Mouse (Mus musculus) cerebellum, adult 8-10 months (tissue): ENCODE data around the gene Igfbp3.
A peak's percentile ranks its signal among the peaks of the same experiment; 100 is the strongest.
"Not testable (repeated sequence)": the region's sequence is repeated elsewhere in the genome, so short reads cannot be mapped to it uniquely, and the experiment has no call there.

Experiments
- DNase-seq: peaks from one replicate; pipeline ENCODE4 v3.0.0; 2022

Gene Igfbp3

DNA sequence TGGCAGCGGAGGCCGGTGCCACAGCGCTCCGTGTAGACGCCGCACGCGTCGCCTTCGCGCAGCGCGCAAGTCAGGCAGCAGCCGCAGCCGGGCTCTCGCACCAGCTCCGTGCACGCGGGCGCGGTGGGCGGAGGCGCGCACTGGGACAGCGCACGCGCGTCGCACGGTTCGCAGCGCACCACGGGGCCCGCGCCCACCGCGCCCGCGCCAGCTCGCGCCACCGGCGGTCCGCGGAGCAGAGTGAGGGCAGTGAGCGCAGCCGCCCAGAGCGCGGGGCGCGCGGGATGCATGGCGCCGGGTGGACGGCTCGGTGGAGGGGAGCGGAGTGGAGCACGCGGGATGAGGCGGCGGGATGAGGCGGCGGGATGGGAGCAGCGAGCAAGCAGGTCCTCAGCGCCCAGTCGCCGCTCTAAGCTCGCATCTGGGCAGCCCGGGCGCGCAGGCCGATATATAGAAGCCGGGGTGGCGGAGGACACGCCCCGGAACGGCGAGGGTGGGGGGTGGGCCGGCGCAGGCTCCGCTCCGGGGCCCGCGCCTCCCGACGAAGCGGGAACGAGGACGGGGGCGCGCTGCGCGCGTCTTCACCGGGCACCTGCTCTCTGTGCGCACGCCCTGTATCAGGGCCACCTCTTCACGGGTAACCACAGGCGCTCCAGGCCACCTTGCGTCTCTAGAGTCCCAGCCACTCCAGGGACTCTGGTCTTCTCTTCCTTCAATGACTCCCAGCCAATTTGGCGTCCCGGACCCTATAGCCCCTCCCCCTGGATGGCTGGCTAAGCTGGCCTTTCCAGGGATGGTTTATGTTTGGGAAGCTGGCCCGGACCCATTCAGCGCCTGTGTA is at the start of gene Igfbp3:
Gene Igfbp3 (minus strand): TSS at position 423 of the 841 bp plus-strand sequence.
- DNase-seq, result peak; percentile 27

DNA sequence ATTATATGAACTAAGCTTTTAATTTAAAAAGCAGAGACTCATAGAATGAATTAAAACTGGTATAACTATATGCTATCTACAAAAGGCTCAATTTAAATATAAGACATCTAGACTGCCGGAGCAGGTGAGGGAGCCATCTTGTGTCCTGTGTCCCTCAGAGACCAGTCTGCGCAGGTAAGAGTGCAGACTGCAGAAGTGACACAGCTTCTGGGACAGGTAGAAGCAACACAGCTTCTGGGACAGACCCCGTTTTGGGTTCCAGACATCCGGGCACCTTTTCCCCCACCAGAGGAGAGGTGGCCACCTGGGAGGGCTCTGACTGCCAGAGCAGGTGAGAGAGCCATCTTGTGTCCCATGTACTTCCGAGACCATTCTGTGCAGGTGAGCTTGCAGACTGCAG is 37.1 kb upstream of the Igfbp3 start:
- no peak for DNase-seq

DNA sequence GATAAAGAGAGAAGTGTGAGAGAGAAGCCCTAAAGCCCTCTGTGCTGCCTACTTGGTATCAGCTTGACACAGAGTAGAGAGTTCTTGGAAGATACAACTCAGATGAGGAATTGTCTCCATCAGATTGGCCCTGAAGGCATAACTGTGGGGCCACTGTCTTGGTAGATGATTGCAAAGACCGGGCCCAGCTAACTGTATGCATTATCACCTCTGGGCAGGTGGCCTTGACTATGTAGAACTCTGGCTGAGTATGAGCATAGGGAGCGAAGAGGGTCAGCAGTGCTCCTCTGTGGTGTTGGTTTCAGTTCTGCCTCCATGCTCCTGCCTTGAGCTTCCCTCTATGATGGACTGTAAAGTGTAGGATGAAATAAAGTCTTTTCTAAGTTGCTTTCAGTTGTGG is 36.7 kb upstream of the Igfbp3 start:
- DNase-seq, result no peak

DNA sequence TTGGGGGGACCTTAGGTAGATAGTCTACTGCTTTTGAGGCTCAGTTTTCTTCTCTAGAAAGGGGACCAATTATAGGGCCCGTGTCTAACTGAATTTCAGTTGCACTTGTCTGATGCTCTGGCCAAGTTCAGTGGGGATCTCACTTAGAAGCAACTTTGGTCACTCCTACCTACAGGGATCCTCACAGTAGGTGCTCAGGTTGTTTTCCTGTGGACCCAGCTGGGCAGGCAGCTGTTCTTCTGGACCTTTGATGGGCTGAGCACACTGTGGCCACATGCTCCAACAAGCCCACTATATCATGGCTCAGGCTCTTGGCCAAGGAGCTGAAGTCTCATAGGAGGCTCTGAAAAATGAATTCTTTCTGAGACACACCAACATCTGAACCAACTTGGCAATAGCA is 31.1 kb upstream of the Igfbp3 start:
- DNase-seq, result no peak

DNA sequence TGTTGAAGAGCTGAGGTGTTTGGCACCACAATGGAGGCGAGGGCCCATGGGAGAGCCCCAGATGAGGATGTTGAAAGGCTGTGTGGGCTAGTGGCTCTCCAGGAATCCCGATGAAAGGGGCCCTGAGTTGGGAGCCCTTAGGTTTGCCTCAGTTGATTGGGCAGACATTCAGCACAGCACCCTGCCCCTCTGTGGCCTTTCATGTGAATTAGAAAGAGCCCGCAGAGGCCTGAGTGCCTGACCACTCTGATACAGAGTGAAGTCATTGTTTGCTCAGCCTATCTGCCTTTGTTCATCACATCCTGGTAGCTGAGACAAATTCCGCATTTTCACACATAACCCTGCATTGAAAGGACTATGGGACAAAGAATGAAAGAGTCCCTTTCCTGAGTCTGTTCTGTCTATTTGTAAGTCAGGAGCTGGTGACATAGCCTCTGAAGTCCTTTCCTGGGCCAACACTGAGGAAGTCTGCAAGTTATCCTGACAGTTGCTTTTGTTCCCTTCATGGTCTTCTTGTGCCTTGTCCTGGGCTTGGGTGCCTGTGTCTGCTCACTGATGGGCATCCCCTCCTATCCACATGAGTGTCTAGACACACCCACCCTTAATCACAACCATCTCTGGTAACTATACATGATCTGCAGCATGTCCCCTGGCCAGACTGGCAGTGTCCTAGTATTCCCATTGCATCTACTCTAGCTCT is 25.5 kb upstream of the Igfbp3 start:
- no peak for DNase-seq

DNA sequence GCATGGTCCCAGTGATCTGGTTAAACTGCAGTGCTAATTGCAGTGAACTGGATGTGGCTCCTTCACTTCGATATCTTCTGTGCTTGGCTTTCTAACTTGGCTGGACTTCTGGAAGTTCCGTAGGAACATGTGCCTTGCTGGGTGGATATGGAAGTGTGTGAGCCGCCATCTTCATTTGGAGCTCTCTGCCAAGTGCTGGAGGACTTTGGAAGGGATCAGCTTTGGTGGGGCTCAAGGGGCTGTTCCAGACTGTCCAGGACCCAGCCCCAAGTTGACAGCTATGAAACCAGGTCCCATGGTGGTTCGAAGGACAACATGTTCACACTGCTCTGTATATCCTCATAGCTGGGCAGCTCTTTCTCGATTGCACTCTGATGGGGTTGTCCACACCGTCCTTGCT is 24.8 kb upstream of the Igfbp3 start:
- no peak for DNase-seq

DNA sequence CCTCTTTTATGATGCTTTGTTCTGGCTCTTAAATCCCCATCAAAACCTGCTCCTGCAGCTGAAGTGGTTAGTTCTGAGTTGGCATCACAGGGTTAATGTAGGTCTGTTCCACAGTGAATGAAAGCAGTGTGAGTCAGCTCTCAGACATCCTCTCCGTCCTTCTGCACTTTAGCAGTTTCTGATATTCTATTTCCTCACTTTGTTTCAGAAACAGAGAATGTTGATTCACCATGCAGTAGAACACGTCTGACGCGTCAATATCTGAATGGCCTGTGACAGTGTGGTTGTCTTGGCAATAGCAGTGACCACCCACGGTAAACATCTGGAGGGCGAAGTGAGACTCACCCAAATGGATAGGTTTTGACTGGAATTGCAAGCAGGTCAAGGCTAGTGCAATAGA is 24.0 kb upstream of the Igfbp3 start:
- no peak for DNase-seq

DNA sequence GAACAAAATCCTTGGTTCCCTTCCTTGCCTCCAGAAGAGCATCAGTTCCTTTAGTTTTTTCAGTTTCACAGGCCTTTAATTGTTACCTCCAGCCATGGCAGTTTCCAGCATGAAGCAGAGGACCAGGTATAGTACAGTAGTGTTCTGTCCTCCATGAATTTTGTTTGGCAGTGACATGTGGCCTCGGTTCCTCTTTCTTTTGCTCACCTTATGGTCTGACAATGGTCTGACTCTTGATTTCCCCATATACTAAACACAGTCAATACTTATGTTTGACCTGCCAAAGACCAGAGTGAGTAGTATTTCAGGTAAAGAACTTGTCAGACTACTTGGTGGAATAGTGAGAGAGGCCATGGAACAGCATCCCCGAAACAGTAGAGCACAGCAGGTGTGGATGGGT is 23.0 kb upstream of the Igfbp3 start:
- no peak for DNase-seq

DNA sequence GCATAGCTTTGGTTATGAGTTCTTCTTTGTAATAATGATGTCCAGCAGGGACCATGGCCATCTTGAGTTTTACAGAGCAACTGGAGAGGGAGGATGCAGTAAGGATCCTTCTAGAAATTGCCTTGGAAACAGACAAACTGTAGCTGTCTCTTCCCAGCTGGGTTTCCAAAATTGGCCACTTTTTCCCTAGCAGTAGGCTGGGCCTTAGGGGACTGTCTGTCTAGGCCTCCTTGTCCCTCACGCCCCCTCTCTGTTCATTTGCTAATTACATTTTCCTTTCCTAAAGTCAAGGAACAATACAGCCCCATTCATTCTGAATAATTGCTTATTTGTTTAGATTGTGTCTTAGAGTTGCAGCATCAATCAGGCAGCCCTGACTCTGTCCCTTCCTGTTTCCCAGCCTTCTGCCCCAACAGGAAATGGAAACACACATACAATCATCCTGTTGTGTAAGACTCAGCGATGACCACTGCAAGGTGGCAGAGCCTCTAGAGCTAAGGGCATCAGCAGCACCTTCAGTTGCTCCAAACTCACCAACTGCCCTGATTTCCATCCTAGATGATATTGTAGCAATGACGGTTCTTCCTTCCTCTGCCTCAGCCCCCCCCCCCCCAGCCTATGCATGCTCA is 21.4 kb upstream of the Igfbp3 start:
- no peak for DNase-seq

DNA sequence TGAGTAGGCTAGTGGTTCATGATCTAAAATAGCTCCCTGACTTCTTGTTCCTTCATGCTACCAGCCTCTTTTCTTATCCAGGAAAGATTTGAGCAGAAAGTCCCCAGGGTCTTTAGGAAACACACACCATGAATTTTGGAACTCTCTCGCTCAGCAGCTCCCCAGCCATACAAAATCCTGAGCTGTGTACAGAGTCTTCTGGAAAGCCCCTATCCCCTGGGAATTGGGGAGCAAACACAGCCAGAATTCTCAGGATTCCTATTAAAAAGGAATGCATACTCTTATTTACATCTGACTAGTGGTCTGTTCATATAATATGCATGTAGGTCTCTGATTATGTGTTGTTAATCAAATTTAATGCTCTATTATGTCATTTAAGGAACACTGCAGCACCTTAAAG is 20.7 kb upstream of the Igfbp3 start:
- no peak for DNase-seq

DNA sequence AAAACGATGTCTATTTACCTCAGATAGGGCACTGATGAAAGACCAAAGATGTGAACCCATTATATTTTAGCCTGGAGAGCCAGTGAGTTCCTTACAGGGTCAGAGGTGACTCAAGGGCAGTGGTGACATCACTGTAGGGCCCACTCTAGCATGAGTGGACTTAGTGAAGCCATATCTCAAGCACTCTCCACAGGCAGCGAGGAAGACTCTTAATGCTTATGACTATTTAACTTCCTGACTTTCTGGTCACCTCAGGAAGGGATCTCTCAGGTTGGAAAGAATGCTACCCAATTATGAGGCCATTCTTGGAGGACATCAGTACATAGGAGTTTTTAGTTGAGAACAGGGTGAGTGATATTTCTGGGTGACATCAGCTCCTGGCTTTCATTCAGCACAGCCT is 19.6 kb upstream of the Igfbp3 start:
- DNase-seq, result no peak

DNA sequence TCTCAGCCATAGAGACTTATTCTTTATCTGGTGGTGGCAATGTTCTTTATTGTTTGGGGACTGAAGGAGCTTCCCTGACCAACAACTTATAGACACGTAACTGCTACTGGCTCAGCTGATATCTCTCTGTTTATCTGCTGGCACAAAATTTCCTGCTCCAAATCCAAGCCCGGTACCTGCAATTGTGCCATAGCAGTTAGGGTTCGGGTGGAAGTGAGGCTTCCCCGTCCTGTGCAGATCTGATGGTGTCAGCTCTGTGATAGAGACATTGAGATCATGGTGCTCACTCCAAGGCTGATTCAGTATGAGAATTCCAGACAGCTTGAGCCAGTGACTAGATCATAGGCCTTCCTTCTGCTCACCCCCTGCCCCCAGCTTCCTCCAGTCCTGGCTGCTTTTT is 18.2 kb upstream of the Igfbp3 start:
- no peak for DNase-seq

DNA sequence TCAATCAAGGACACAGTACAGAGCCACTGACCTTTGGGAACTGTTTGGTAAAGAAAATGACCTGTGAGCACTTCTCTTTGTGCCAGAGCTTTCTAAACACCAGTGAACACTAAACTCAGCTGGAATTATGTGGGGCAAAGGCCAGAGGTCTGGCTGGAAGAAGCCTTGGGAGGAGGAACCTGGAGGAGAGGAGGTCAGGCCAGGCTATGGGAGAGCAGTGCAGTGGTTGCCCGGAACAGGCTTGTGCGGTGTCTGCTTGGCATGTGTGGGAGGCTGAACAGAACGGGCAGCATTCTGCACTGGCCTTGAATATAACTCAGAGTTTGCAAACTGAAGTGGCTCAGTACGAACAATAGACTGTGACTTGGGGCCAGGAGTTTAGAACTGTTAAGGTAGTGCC is 16.3 kb upstream of the Igfbp3 start:
- no peak for DNase-seq

DNA sequence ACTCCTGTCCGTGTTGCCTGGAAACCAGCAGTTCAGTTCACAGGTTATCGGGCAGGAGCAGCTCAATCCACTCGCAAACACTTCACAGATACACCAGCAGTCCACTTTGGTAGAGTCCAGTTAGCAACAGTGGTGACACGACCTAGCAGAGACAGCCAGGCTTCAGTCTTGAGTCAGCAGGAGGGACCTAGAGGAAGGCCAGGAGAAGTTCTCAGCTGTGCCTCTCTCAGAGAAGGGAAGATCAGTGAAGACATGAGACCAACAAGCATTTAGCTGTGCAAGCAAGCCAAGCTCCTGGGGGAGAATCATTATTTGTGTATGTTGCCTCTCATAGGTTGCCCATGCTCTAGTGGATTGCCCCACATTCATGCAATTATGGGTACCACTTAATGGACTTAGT is 14.4 kb upstream of the Igfbp3 start:
- DNase-seq, result no peak

DNA sequence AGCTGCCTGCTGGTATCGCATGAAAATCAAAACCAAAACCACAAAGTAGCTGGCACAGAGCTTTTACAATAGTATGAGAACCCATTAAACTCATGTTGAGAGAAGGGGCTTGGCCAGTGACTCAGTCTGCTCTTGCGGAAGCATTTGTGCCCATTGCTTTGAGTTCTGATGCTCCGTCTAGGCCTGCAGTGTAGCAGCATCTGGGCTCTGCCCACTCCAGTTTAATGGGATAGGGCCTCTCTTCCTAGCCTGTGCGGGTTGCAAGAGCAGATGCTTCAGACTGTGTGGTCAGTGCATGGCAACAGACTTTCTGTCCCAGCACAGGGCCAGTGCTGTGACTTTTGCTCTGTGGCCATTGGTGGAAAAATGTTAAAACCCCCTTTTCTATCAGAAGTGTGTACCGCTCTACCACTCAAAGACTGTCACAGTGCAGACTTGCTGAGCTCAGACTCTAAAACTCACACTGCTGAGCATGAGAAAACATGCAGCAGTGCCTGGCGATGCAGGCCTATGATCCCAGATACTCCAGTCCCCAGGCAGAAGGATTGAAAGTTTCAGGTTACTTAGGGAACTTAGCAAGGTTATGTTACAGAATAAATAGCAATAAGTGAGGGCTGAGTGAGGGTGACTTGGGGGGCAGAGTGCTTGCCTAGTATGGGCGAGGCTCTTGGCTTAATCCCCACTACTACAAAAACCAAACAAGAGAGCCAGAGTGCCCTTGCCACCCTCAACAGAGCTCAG is 13.3 kb upstream of the Igfbp3 start:
- no peak for DNase-seq

DNA sequence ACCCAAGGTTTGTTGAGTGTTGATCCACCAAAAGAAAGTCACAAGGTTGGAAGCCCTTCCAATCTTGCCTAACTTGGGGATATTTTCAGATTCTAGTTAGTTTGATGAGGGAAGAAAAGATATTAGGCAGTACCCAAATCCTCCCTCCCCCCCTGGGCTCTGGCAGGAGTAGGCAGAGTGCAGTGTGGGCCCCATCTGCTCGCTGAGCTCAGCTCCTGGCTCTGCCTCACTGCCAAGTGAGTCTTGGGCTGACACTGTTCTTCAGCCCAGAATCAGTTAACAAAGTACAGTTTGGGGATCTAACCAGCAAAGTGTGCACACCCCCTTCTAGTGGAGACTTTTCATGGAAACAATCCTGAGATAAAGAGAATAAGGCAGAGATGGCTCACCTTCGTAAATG is 12.5 kb upstream of the Igfbp3 start:
- DNase-seq, result no peak

DNA sequence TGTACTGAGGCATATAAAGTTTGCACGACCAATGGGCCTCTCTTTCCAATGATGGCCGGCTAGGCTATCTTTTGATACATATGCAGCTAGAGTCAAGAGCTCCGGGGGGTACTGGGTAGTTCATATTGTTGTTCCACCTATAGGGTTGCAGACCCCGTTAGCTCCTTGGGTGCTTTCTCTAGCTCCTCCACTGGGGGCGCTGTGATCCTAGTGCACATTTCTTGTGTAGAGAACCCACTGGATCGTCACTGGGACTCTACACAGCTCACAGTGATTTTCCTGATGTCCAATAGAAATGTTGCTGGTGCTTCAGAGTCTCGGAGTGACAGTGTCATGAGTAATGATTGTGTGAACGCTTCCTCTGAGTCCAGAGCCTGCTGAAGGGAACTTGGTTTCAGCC is 8.1 kb upstream of the Igfbp3 start:
- not testable (repeated sequence) for DNase-seq

DNA sequence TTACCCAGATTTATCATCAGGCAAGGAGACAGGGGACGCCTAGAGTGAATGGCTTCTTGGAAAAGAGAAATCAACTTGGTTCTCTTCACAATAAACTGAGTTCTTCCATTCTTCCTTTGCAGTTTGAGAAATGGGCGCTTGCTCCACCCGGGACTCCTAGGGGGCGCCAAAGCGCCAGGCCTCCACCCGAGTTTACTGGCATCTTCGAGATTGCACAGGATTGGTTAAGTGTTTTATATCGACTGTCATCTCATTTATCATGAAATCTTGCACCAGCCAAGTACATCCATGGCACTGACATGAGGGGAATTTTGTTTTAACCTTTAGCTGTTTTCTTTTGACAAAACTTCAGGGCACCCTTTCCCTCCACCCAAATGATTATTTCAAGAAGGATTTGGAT is 2.0 kb upstream of the Igfbp3 start:
- DNase-seq, result peak; percentile 35

DNA sequence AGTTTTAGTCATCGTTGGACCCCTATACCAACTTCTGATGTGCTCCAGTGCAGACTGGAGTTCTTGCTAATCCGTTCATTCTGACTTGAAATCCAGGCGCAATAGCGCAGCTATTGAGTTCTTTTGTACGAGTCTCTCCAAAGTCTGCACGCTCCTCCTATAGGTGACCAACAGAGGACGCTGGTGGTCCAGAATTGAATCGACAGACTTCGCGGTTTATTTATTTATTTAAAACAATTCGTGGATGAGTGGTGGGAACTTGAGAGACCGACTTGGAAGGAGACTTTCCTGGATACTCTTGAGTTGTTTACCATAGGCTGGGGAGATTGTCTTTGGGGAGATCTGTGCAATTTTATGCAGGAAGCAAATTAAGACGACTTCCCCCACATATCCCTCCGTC is 1.0 kb upstream of the Igfbp3 start:
- no peak for DNase-seq

DNA sequence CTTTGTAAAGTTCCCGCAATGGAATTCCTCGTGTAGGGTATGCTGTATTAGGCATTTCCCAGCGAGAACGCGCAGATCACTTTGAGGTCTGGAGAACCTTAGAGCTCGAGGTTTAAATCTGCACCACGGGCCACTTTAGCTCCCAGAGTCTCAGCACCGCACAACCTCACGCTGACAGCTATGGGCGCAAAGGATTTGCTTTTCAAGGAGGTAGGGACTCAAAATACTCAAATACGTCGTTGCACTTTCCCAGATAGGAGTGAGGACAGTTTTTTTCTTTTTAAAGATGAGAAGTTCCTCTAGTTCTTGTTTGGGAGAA is 578 bp upstream of the Igfbp3 start:
- DNase-seq, result no peak

DNA sequence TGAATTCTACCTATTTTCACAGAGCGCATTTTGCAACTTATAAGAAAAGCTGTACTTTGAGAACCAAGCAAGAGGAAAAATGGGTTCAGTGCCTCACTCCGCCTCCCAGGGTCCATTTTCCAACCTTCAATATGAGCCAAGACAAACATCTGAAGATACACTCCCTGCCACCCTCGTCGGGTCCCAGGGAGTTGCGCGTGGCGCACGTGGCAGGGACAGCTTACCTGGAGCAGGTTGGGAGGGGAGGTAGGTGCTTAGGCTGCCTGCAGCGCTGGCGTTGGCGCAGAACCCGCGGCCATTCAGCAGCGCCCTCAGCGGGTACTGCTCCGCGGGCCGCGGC is 592 bp downstream of the Igfbp3 start:
- no peak for DNase-seq

DNA sequence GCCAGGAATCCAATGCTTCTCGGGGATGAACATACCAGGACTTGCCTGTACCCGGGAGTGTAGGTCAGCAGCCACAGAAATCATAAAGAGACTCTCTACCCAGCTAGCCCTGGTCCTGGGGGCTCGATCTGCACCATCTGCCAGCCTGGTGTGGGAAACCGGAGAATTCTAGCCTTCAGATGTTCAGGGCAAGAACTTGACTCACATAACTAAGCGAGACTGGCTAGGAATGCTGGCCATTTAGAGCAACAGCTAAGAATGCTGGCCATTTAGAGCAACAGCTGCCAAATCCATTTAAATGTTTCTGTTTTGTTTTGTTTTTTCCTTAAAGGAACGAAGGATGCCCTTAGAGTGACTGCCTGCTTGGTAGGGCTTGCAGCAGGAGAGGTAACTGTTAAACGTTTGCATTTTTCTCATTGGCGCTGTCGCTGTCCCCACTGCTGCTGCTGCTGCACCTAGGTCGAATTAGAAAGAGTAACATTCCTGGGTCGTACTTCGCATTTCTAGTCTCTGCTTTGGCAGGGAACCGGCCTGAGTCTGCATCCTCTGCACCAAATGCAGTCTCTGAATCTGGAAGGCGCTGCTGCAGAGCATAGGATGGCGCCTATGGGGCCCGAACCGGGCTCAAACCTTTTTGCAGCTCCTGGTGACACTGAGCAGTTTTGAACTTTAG is 1.5 kb downstream of the Igfbp3 start:
- DNase-seq, result no peak

DNA sequence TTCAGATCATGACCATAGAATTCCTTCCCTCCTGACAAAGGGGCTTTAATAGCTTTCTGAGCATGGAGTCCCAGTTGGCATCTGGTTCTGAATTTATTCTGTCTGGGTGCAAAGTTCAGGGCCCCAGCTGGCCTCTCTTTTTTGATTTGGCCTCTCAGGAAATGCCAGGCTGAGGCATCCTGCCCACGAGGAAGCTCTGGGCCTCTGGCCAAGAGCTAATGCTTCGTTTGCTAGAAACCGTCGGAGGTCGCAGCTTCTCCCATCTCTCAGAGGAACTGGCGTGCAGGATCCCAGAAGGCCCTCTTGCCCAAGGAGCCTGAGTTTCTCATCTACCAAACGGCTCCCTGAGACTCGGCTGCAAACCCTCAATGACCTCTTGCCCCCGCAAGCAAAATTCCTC is 2.5 kb downstream of the Igfbp3 start:
- DNase-seq, result no peak
